Mouse (Mus musculus): Measurements from ENCODE around the gene Baz2b. TPM values are rescaled to one million over a fixed set of nuclear protein-coding genes. Genes with fewer than 3 reads are reported as not detected.

Baz2b gene
- polyA plus RNA-seq, 1 experiment from 2014 or later: 33.8 TPM

DNA sequence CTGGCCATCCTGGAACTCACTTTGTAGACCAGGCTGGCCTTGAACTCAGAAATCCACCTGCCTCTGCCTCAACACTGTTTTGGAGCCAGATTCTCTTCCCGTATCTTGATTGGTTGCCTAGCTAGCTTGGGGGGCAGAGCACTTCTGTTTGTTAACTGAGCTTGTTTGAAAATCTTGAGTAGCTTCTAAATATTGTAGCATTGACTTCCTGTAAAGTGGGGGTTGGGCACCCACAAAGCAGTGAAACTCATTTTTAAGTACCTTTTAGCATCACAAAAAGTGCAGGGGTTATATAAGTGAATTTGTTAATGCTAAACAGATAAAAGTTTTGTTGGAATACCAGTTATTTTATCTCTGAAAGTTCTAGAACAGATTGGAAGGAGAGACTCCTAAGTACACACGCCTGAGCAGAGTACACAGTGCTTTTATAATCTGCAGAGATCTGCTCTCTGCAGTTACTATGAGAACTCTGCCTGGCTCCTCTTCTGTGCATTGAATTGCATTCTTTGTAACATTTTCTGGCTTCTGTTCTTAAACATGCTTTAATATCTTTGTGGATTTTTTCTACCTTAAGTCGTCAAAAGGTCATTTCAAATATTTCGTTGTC, 7.0 kb upstream of the Baz2b start:
- Histone ChIP-seq H3K36me3 (ENCODE audit: control insufficient read depth, insufficient read depth) (peaks cover 5% of the 10 kb centered on the region; the same call in 1 of the 2 replicates), H3K27me3 (replicated peaks; ENCODE audit: control insufficient read depth, insufficient read depth, low read length) (no peaks in the 10 kb centered on the region), H3K4me1 (replicated peaks; ENCODE audit: control insufficient read depth, insufficient read depth, low read length) (peaks cover 8% of the 10 kb centered on the region), H3K4me2 (replicated peaks; ENCODE audit: low read depth) (no peak overlapping the region), H3K4me3 (ENCODE audit: low read depth, low read length) (no peak overlapping the region), H3K27ac (ENCODE audit: low read depth, low read length) (no peak overlapping the region; the same call in 1 of the 2 replicates), H3K9me3 (ENCODE audit: control insufficient read depth) (no peaks in the 10 kb centered on the region), H3K9ac (ENCODE audit: low read depth, low read length) (no peak overlapping the region)
- 53% methylated on average over 4 of the region's 4 CpGs for WGBS
- no peak for TF ChIP-seq CTCF (IDR thresholded peaks at IDR 0.05; ENCODE audit: low read depth)
- ATAC-seq: no peak

- Histone ChIP-seq H3K36me3 (ENCODE audit: control insufficient read depth, insufficient read depth) (peaks cover 5% of the 10 kb centered on the region; the same call in 1 of the 2 replicates), H3K4me2 (replicated peaks; ENCODE audit: low read depth) (no peak overlapping the region), H3K9me3 (ENCODE audit: control insufficient read depth) (no peaks in the 10 kb centered on the region), H3K27me3 (replicated peaks; ENCODE audit: control insufficient read depth, insufficient read depth, low read length) (no peaks in the 10 kb centered on the region), H3K9ac (ENCODE audit: low read depth, low read length) (no peak overlapping the region), H3K27ac (ENCODE audit: low read depth, low read length) (no peak overlapping the region), H3K4me1 (replicated peaks; ENCODE audit: control insufficient read depth, insufficient read depth, low read length) (peaks cover 3% of the 10 kb centered on the region), H3K4me3 (ENCODE audit: low read depth, low read length) (no peak overlapping the region)
- WGBS: 90% methylated on average over 2 of the region's 2 CpGs
- TF ChIP-seq CTCF (IDR thresholded peaks at IDR 0.05; ENCODE audit: low read depth): no peak
- no peak for ATAC-seq
These were observed 5.0 kb upstream of the Baz2b start for GRCm38 (mm10) chr2:60214683-60215082.

- Histone ChIP-seq H3K27ac (ENCODE audit: low read depth, low read length) (no peak overlapping the region), H3K27me3 (replicated peaks; ENCODE audit: control insufficient read depth, insufficient read depth, low read length) (no peaks in the 10 kb centered on the region), H3K4me3 (ENCODE audit: low read depth, low read length) (no peak overlapping the region), H3K4me1 (replicated peaks; ENCODE audit: control insufficient read depth, insufficient read depth, low read length) (peaks cover 9% of the 10 kb centered on the region), H3K9me3 (ENCODE audit: control insufficient read depth) (no peaks in the 10 kb centered on the region), H3K4me2 (replicated peaks; ENCODE audit: low read depth) (no peak overlapping the region; the same call in 1 of the 2 replicates), H3K9ac (ENCODE audit: low read depth, low read length) (no peak overlapping the region), H3K36me3 (ENCODE audit: control insufficient read depth, insufficient read depth) (peaks cover 3% of the 10 kb centered on the region; the same call in 1 of the 2 replicates)
- ATAC-seq: no peak
- no peak for TF ChIP-seq CTCF (IDR thresholded peaks at IDR 0.05; ENCODE audit: low read depth)
These were observed 2.8 kb upstream of the Baz2b start for GRCm38 (mm10) chr2:60212488-60212887.

DNA sequence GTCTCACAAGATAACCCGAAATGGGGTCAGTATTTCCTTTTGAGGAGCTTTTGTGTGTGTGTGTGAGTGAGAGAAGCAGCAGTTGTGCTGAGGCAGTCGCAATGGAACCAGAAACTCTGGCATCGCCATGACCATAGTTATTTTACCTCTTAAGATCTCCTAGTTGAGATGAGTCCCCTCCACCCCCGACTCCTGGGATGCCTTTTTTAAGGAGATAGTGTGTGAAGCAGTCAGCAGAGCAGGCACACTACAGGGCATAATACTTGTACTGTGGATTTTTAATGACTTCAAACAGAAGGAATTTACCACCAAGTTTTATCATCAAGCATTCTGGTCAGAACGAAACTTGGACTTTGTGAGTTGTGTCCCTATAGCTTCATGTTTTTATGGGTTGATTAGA, 1.2 kb upstream of the Baz2b start:
- Histone ChIP-seq H3K9me3 (ENCODE audit: control insufficient read depth) (no peaks in the 10 kb centered on the region), H3K36me3 (ENCODE audit: control insufficient read depth, insufficient read depth) (no peaks in the 10 kb centered on the region), H3K4me3 (ENCODE audit: low read depth, low read length) (peak overlapping the region; percentile 94), H3K27me3 (replicated peaks; ENCODE audit: control insufficient read depth, insufficient read depth, low read length) (no peaks in the 10 kb centered on the region), H3K9ac (ENCODE audit: low read depth, low read length) (peak overlapping the region; percentile 99), H3K27ac (ENCODE audit: low read depth, low read length) (peak overlapping the region; percentile 99), H3K4me2 (replicated peaks; ENCODE audit: low read depth) (peak overlapping the region; percentile 69), H3K4me1 (replicated peaks; ENCODE audit: control insufficient read depth, insufficient read depth, low read length) (peaks cover 5% of the 10 kb centered on the region)
- 4% methylated on average over 5 of the region's 5 CpGs for WGBS
- TF ChIP-seq CTCF (IDR thresholded peaks at IDR 0.05; ENCODE audit: low read depth): no peak
- ATAC-seq: peak; percentile 49

- peak; percentile 7; the same call in 1 of the 2 replicates for ATAC-seq
These were observed 472 bp downstream of the Baz2b start for GRCm38 (mm10) chr2:60209122-60209611.

DNA sequence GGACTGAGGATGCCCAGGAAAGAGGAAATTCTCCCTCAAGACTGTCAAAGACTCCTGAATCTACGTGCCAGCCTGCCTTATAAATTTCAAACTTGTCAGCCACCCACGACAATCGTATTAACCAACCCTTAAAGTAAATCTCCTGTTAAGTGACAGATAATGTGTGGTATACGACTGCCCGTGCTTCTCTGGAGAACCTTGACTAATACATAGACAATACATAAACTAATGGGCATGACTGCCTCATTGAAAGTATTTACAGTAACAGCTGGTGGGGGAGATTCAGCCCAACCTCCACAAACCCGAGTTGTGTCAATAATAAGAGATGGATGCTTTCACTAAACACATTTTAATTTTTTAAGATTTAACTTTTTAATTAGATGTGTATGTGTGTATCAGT, 3.8 kb downstream of the Baz2b start:
- H3K27ac ChIP-seq (ENCODE audit: low read depth, low read length): no peak overlapping the region
- H3K9ac ChIP-seq (ENCODE audit: low read depth, low read length): no peak overlapping the region
- WGBS: 80% methylated on average over 6 of the region's 6 CpGs
- ATAC-seq: no peak
- H3K4me1 ChIP-seq (replicated peaks; ENCODE audit: control insufficient read depth, insufficient read depth, low read length): peaks cover 5% of the 10 kb centered on the region; the same call in 1 of the 2 replicates
- no peak overlapping the region for H3K4me2 ChIP-seq (replicated peaks; ENCODE audit: low read depth)
- TF ChIP-seq CTCF (IDR thresholded peaks at IDR 0.05; ENCODE audit: low read depth): no peak
- no peaks in the 10 kb centered on the region; the same call in 1 of the 2 replicates for H3K36me3 ChIP-seq (ENCODE audit: control insufficient read depth, insufficient read depth)
- H3K9me3 ChIP-seq (ENCODE audit: control insufficient read depth): no peaks in the 10 kb centered on the region
- H3K4me3 ChIP-seq (ENCODE audit: low read depth, low read length): no peak overlapping the region
- no peaks in the 10 kb centered on the region for H3K27me3 ChIP-seq (replicated peaks; ENCODE audit: control insufficient read depth, insufficient read depth, low read length)

More at GRCm38 (mm10) chr2:60209122-60209611, 472 bp downstream of the Baz2b start:
- peak overlapping the region; percentile 94 for H3K4me3 ChIP-seq (ENCODE audit: low read depth, low read length)
- H3K9me3 ChIP-seq (ENCODE audit: control insufficient read depth): no peaks in the 10 kb centered on the region
- no peak for TF ChIP-seq CTCF (IDR thresholded peaks at IDR 0.05; ENCODE audit: low read depth)
- WGBS: under 1% methylated on average over 29 of the region's 35 CpGs
- H3K9ac ChIP-seq (ENCODE audit: low read depth, low read length): peak overlapping the region; percentile 99
- no peaks in the 10 kb centered on the region for H3K27me3 ChIP-seq (replicated peaks; ENCODE audit: control insufficient read depth, insufficient read depth, low read length)
- H3K4me2 ChIP-seq (replicated peaks; ENCODE audit: low read depth): peak overlapping the region; percentile 69
- H3K27ac ChIP-seq (ENCODE audit: low read depth, low read length): peak overlapping the region; percentile 99
- peaks cover 5% of the 10 kb centered on the region for H3K4me1 ChIP-seq (replicated peaks; ENCODE audit: control insufficient read depth, insufficient read depth, low read length)
- no peaks in the 10 kb centered on the region; the same call in 1 of the 2 replicates for H3K36me3 ChIP-seq (ENCODE audit: control insufficient read depth, insufficient read depth)
